Mouse (Mus musculus): Measurements from ENCODE around the gene Zfp426. TPM values are rescaled to one million over a fixed set of nuclear protein-coding genes. Genes with fewer than 3 reads are reported as not detected.

The Zfp426 gene
- total RNA-seq, 1 experiment, result 9.1 TPM

DNA sequence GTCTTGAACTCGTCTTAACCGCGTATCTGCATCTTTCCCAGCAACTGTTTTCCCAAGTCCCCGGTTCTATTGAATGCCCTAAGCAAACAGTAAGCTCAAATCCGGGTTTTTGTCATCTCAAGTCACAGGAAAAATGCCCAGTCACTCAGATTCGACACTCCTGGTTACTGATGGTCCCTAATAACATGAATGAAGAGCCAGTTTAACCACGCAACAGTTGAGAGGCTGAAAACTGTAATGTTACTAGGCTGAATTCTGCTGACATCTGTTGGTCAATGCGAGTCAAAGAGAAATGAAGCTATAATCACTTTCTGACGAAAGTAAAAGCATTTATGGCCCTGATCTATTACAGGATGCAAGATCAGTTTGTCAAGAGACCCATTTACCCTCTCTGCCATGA is 735 bp upstream of the Zfp426 start:
- Histone ChIP-seq H3K4me1 (ENCODE audit: control insufficient read depth in 2 of 2, insufficient read depth in 2 of 2, low read length in 2 of 2, poor library complexity in 1 of 2) (no peaks in the 10 kb centered on the region), H3K36me3 (ENCODE audit: control insufficient read depth, insufficient read depth, low read length, poor library complexity, severe bottlenecking) (peaks cover 7% of the 10 kb centered on the region; the same call in 1 of the 2 replicates), H3K9me3 (ENCODE audit: control insufficient read depth, insufficient read depth, low read depth, low read length) (no peaks in the 10 kb centered on the region), H3K9ac (ENCODE audit: insufficient read depth, low read depth, low read length, poor library complexity, severe bottlenecking) (peak overlapping the region; percentile 90), H3K4me3 (ENCODE audit: insufficient read depth in 1 of 2, low read depth in 1 of 2, low read length in 2 of 2, poor library complexity in 1 of 2, severe bottlenecking in 1 of 2) (peak overlapping the region; percentile 90 to 99), H3K27ac (ENCODE audit: insufficient read depth, low read depth, low read length, poor library complexity, severe bottlenecking) (no peak overlapping the region)
- no peak for TF ChIP-seq ZC3H11A (IDR thresholded peaks at IDR 0.05; ENCODE audit: borderline replicate concordance, low read depth, low read length)
- TF ChIP-seq ZNF384 (IDR thresholded peaks at IDR 0.05; ENCODE audit: low read depth, low read length), result no peak
- TF ChIP-seq HCFC1 (IDR thresholded peaks at IDR 0.05; ENCODE audit: borderline replicate concordance, insufficient read depth, low read length), result no peak
- TF ChIP-seq CHD2 (IDR thresholded peaks at IDR 0.05; ENCODE audit: low read depth, low read length), result no peak
- TF ChIP-seq MAFK (IDR thresholded peaks at IDR 0.05; ENCODE audit: insufficient read depth, low read depth, low read length), result no peak
- peak; percentile 7 for DNase-seq (ENCODE audit: low read depth, low spot score)
- in situ Hi-C loops (cut with MboI; ENCODE audit: low sequenced_read_pairs in 2 of 2, unreplicated experiment in 2 of 2), result no loop called here

- Histone ChIP-seq H3K4me3 (ENCODE audit: insufficient read depth in 1 of 2, low read depth in 1 of 2, low read length in 2 of 2, poor library complexity in 1 of 2, severe bottlenecking in 1 of 2) (peak overlapping the region; percentile 90 to 99), H3K9ac (ENCODE audit: insufficient read depth, low read depth, low read length, poor library complexity, severe bottlenecking) (peak overlapping the region; percentile 90), H3K27ac (ENCODE audit: insufficient read depth, low read depth, low read length, poor library complexity, severe bottlenecking) (peak overlapping the region; percentile 16; the same call in 1 of the 2 replicates), H3K36me3 (ENCODE audit: control insufficient read depth, insufficient read depth, low read length, poor library complexity, severe bottlenecking) (peaks cover 2% of the 10 kb centered on the region; the same call in 1 of the 2 replicates), H3K9me3 (ENCODE audit: control insufficient read depth, insufficient read depth, low read depth, low read length) (no peaks in the 10 kb centered on the region), H3K4me1 (ENCODE audit: control insufficient read depth in 2 of 2, insufficient read depth in 2 of 2, low read length in 2 of 2, poor library complexity in 1 of 2) (no peaks in the 10 kb centered on the region)
- DNase-seq (ENCODE audit: low read depth, low spot score), result no peak
- in situ Hi-C loops (cut with MboI; ENCODE audit: low sequenced_read_pairs in 2 of 2, unreplicated experiment in 2 of 2), result no loop called here
- no peak for TF ChIP-seq HCFC1 (IDR thresholded peaks at IDR 0.05; ENCODE audit: borderline replicate concordance, insufficient read depth, low read length)
- no peak for TF ChIP-seq ZC3H11A (IDR thresholded peaks at IDR 0.05; ENCODE audit: borderline replicate concordance, low read depth, low read length)
- TF ChIP-seq ZNF384 (IDR thresholded peaks at IDR 0.05; ENCODE audit: low read depth, low read length), result no peak
- TF ChIP-seq MAFK (IDR thresholded peaks at IDR 0.05; ENCODE audit: insufficient read depth, low read depth, low read length), result no peak
Observed at GRCm38 (mm10) chr9:20491858-20492526, 554 bp downstream of the Zfp426 start.

DNA sequence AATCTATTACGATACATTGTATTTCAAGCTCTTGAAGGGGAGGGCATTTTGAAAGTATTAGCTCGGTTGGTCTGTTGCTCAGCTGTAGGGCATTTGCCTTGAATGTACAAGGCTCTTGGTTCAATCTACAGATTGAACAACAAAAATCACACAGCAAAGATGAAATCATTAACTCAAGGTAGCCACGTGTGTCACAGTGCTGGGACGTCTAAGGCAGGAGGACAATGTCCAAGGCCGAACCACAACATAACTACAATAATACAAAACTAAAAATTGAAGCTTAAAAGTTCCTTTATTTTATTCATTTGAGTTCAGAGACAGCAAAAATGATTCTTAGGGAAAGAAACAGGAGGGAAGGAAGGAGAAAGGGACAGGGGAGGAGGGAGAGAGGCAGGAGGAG is 3.0 kb downstream of the Zfp426 start:
- Histone ChIP-seq H3K36me3 (ENCODE audit: control insufficient read depth, insufficient read depth, low read length, poor library complexity, severe bottlenecking) (peaks cover 3% of the 10 kb centered on the region; the same call in 1 of the 2 replicates), H3K9me3 (ENCODE audit: control insufficient read depth, insufficient read depth, low read depth, low read length) (no peaks in the 10 kb centered on the region), H3K27ac (ENCODE audit: insufficient read depth, low read depth, low read length, poor library complexity, severe bottlenecking) (no peak overlapping the region), H3K9ac (ENCODE audit: insufficient read depth, low read depth, low read length, poor library complexity, severe bottlenecking) (no peak overlapping the region), H3K4me3 (ENCODE audit: insufficient read depth in 1 of 2, low read depth in 1 of 2, low read length in 2 of 2, poor library complexity in 1 of 2, severe bottlenecking in 1 of 2) (no peak overlapping the region), H3K4me1 (ENCODE audit: control insufficient read depth in 2 of 2, insufficient read depth in 2 of 2, low read length in 2 of 2, poor library complexity in 1 of 2) (no peaks in the 10 kb centered on the region)
- in situ Hi-C loops (cut with MboI; ENCODE audit: low sequenced_read_pairs in 2 of 2, unreplicated experiment in 2 of 2), result no loop called here
- TF ChIP-seq ZC3H11A (IDR thresholded peaks at IDR 0.05; ENCODE audit: borderline replicate concordance, low read depth, low read length) (no peak), HCFC1 (IDR thresholded peaks at IDR 0.05; ENCODE audit: borderline replicate concordance, insufficient read depth, low read length) (no peak), CHD2 (IDR thresholded peaks at IDR 0.05; ENCODE audit: low read depth, low read length) (no peak), ZNF384 (IDR thresholded peaks at IDR 0.05; ENCODE audit: low read depth, low read length) (no peak), MAFK (IDR thresholded peaks at IDR 0.05; ENCODE audit: insufficient read depth, low read depth, low read length) (no peak)
- DNase-seq (ENCODE audit: low read depth, low spot score), result no peak

GRCm38 (mm10) chr9:20479396-20479795 is 13.2 kb downstream of the Zfp426 start:
- Histone ChIP-seq H3K4me1 (ENCODE audit: control insufficient read depth in 2 of 2, insufficient read depth in 2 of 2, low read length in 2 of 2, poor library complexity in 1 of 2) (no peaks in the 10 kb centered on the region), H3K9me3 (ENCODE audit: control insufficient read depth, insufficient read depth, low read depth, low read length) (no peaks in the 10 kb centered on the region), H3K27ac (ENCODE audit: insufficient read depth, low read depth, low read length, poor library complexity, severe bottlenecking) (no peak overlapping the region), H3K36me3 (ENCODE audit: control insufficient read depth, insufficient read depth, low read length, poor library complexity, severe bottlenecking) (no peaks in the 10 kb centered on the region; the same call in 1 of the 2 replicates), H3K4me3 (ENCODE audit: insufficient read depth in 1 of 2, low read depth in 1 of 2, low read length in 2 of 2, poor library complexity in 1 of 2, severe bottlenecking in 1 of 2) (no peak overlapping the region), H3K9ac (ENCODE audit: insufficient read depth, low read depth, low read length, poor library complexity, severe bottlenecking) (no peak overlapping the region)
- no peak for TF ChIP-seq ZC3H11A (IDR thresholded peaks at IDR 0.05; ENCODE audit: borderline replicate concordance, low read depth, low read length)
- TF ChIP-seq CHD2 (IDR thresholded peaks at IDR 0.05; ENCODE audit: low read depth, low read length), result no peak
- no peak for TF ChIP-seq HCFC1 (IDR thresholded peaks at IDR 0.05; ENCODE audit: borderline replicate concordance, insufficient read depth, low read length)
- TF ChIP-seq ZNF384 (IDR thresholded peaks at IDR 0.05; ENCODE audit: low read depth, low read length), result no peak
- TF ChIP-seq MAFK (IDR thresholded peaks at IDR 0.05; ENCODE audit: insufficient read depth, low read depth, low read length), result no peak
- in situ Hi-C loops (cut with MboI; ENCODE audit: low sequenced_read_pairs in 2 of 2, unreplicated experiment in 2 of 2), result no loop called here
- no peak for DNase-seq (ENCODE audit: low read depth, low spot score)

All from ES-E14 (cell line).